Mouse (Mus musculus) forelimb bud, embryonic 11.5 days (tissue): ENCODE results near the gene Suclg2.

Experiments
- DNase-seq: peaks from one replicate; pipeline ENCODE4 v3.0.0-alpha.2; 2012; ENCODE audit warnings: low read depth, low spot score

Suclg2 gene

GRCm38 (mm10) chr6:95563355-95564009, 155.1 kb downstream of the Suclg2 start:
- no peak for DNase-seq

GRCm38 (mm10) chr6:95556320-95556719, 162.3 kb downstream of the Suclg2 start:
- no peak for DNase-seq

GRCm38 (mm10) chr6:95552339-95552950, 166.2 kb downstream of the Suclg2 start:
- DNase-seq = no peak

- no peak for DNase-seq
Measured at GRCm38 (mm10) chr6:95551000-95551399, 167.6 kb downstream of the Suclg2 start.

GRCm38 (mm10) chr6:95546189-95546832, 172.3 kb downstream of the Suclg2 start:
- DNase-seq = no peak

GRCm38 (mm10) chr6:95545714-95546113, 172.9 kb downstream of the Suclg2 start:
- DNase-seq = no peak

GRCm38 (mm10) chr6:95545296-95545695, 173.3 kb downstream of the Suclg2 start:
- no peak for DNase-seq

GRCm38 (mm10) chr6:95535191-95535590, 183.4 kb downstream of the Suclg2 start:
- DNase-seq = no peak

GRCm38 (mm10) chr6:95519846-95520245, 198.8 kb downstream of the Suclg2 start:
- no peak for DNase-seq

- DNase-seq = no peak
Measured at GRCm38 (mm10) chr6:95518406-95518805, 200.2 kb downstream of the Suclg2 start.

- DNase-seq = no peak
Measured at GRCm38 (mm10) chr6:95515721-95516120, 202.9 kb downstream of the Suclg2 start.

GRCm38 (mm10) chr6:95514726-95515125, 203.9 kb downstream of the Suclg2 start:
- DNase-seq = no peak

GRCm38 (mm10) chr6:95511689-95512088, 206.9 kb downstream of the Suclg2 start:
- DNase-seq = no peak

GRCm38 (mm10) chr6:95500771-95501170, 217.8 kb downstream of the Suclg2 start:
- no peak for DNase-seq

GRCm38 (mm10) chr6:95499639-95500038, 219.0 kb downstream of the Suclg2 start:
- DNase-seq = no peak

GRCm38 (mm10) chr6:95492216-95492956, 226.2 kb downstream of the Suclg2 start:
- DNase-seq = no peak

- peak; percentile 21 for DNase-seq
Measured at GRCm38 (mm10) chr6:95491043-95491442, 227.6 kb downstream of the Suclg2 start.

GRCm38 (mm10) chr6:95485791-95486190, 232.8 kb downstream of the Suclg2 start:
- DNase-seq = no peak

GRCm38 (mm10) chr6:95484183-95484818, 234.3 kb downstream of the Suclg2 start:
- DNase-seq = peak; percentile 61

GRCm38 (mm10) chr6:95483686-95484085, 234.9 kb downstream of the Suclg2 start:
- no peak for DNase-seq

- DNase-seq = no peak
Measured at GRCm38 (mm10) chr6:95483127-95483526, 235.5 kb downstream of the Suclg2 start.

GRCm38 (mm10) chr6:95479801-95480200, 238.8 kb downstream of the Suclg2 start:
- no peak for DNase-seq
